Mouse (Mus musculus): ENCODE data around the gene Sarnp. TPM values are rescaled to one million over a fixed set of nuclear protein-coding genes. Genes with fewer than 3 reads are reported as not detected.

The Sarnp gene
- polyA plus RNA-seq, 1 experiment = 45.2 TPM

DNA sequence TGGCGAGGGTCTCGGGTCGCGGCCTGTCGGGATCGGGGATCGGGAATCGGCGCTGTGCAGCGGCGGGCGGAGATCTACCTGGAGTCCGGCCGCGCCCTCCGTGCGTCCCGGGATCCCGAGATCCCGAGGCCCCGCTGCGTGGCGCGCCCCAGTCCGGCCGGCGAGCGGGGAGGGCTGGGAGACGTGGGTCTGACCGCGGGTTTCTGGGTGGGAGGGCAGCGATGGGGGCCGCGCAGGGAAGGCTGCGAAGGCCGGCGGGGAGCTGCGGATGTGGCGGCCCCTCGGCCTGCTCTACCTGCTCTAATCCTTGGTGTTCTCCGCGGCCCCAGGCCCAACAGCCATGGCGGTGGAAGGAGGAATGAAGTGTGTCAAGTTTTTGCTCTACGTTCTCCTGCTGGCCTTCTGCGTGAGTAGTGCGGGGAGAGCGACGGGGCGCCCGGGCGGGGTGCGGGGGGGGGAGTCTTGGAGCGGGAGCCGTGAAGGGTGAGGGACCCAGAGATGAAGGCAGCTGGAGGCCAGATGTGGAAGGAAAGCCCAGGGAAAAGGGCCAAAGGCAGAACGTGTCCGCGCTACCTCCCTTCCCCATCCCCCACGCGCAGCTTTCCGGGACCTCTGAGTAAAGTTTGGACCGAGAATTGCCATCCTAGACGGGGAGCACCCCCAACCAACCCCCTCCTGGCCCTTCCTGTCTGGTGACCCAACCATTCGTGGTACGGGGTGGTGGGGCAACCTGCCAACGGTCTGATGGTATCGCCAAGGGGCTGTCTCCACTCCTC, 93.1 kb downstream of the Sarnp start:
- Histone ChIP-seq H3K4me1 (ENCODE audit: control insufficient read depth, insufficient read depth, low read length) (peaks cover 3% of the 10 kb centered on the region; the same call in 1 of the 2 replicates), H3K27ac (ENCODE audit: control insufficient read depth, insufficient read depth, low read depth, low read length, poor library complexity) (peak overlapping the region; percentile 95), H3K4me3 (replicated peaks; ENCODE audit: control insufficient read depth, low read depth, low read length) (peak overlapping the region; percentile 69)
- WGBS = 1% methylated on average over 62 of the region's 66 CpGs
- TF ChIP-seq POLR2A (IDR thresholded peaks at IDR 0.05; ENCODE audit: borderline replicate concordance, control insufficient read depth, low read depth, low read length) (peak; percentile 30; the same call in 1 of the 2 replicates), CTCF (IDR thresholded peaks at IDR 0.05; ENCODE audit: control insufficient read depth, insufficient read depth, low read length) (no peak)

GRCm38 (mm10) chr10:128911430-128911829, 94.3 kb downstream of the Sarnp start:
- TF ChIP-seq CTCF (IDR thresholded peaks at IDR 0.05; ENCODE audit: control insufficient read depth, insufficient read depth, low read length) = no peak
- no peak for TF ChIP-seq POLR2A (IDR thresholded peaks at IDR 0.05; ENCODE audit: borderline replicate concordance, control insufficient read depth, low read depth, low read length)
- 34% methylated on average over 6 of the region's 6 CpGs for WGBS
- Histone ChIP-seq H3K4me1 (ENCODE audit: control insufficient read depth, insufficient read depth, low read length) (peaks cover 3% of the 10 kb centered on the region; the same call in 1 of the 2 replicates), H3K4me3 (replicated peaks; ENCODE audit: control insufficient read depth, low read depth, low read length) (peak overlapping the region; percentile 61), H3K27ac (ENCODE audit: control insufficient read depth, insufficient read depth, low read depth, low read length, poor library complexity) (peak overlapping the region; percentile 95)

- peaks cover 3% of the 10 kb centered on the region; the same call in 1 of the 2 replicates for H3K4me1 ChIP-seq (ENCODE audit: control insufficient read depth, insufficient read depth, low read length)
- no peak for TF ChIP-seq POLR2A (IDR thresholded peaks at IDR 0.05; ENCODE audit: borderline replicate concordance, control insufficient read depth, low read depth, low read length)
Measured at GRCm38 (mm10) chr10:128912268-128912667, 95.1 kb downstream of the Sarnp start.

DNA sequence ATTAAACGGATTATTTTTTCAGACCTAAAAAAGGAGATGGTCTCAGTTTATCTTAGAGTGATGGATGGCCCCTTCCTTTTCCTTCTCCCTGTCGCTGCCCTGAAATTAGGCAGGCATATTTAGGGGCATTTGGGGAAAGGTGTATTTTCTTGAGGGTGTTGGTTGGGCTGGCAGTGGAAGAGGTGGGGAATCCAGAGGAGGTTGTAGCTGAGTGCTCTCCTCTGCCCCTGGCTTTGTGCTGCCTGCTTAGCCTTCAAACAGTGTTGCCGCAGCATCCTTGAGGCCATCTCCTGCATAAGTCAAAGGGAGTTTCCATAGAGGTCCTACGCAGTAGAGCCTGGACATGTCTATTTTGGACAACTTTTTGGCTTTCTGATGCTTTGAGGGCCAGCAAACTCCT, 95.7 kb downstream of the Sarnp start:
- TF ChIP-seq CTCF (IDR thresholded peaks at IDR 0.05; ENCODE audit: control insufficient read depth, insufficient read depth, low read length) (no peak), POLR2A (IDR thresholded peaks at IDR 0.05; ENCODE audit: borderline replicate concordance, control insufficient read depth, low read depth, low read length) (no peak)
- Histone ChIP-seq H3K4me1 (ENCODE audit: control insufficient read depth, insufficient read depth, low read length) (peaks cover 3% of the 10 kb centered on the region; the same call in 1 of the 2 replicates), H3K27ac (ENCODE audit: control insufficient read depth, insufficient read depth, low read depth, low read length, poor library complexity) (no peak overlapping the region), H3K4me3 (replicated peaks; ENCODE audit: control insufficient read depth, low read depth, low read length) (no peak overlapping the region)
- WGBS = 76% methylated on average over 4 of the region's 4 CpGs

More at GRCm38 (mm10) chr10:128912268-128912667, 95.1 kb downstream of the Sarnp start:
- 88% methylated on average over 4 of the region's 4 CpGs for WGBS
- no peak overlapping the region for H3K27ac ChIP-seq (ENCODE audit: control insufficient read depth, insufficient read depth, low read depth, low read length, poor library complexity)
- no peak overlapping the region for H3K4me3 ChIP-seq (replicated peaks; ENCODE audit: control insufficient read depth, low read depth, low read length)

DNA sequence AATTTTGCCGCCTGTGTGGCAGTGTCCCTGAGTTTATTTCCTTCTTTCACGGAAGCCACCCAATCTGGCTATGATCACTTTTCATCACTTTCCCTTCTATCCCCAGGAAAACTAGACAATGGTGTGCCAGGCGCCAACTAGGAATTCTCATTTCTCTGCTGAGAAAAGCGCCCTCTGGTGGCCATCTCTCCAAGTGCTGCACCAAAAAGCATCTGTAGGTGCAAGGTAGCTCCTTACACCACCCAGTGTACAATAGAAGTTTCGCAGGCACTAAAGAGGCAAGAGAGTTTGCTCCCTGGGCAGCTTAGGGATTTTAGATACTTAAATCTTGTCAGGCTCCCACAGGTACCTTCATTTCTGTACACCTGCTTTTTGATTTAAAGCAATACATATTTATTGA, 96.1 kb downstream of the Sarnp start:
- 19% methylated on average over 5 of the region's 5 CpGs for WGBS
- Histone ChIP-seq H3K4me3 (replicated peaks; ENCODE audit: control insufficient read depth, low read depth, low read length) (no peak overlapping the region), H3K27ac (ENCODE audit: control insufficient read depth, insufficient read depth, low read depth, low read length, poor library complexity) (no peak overlapping the region), H3K4me1 (ENCODE audit: control insufficient read depth, insufficient read depth, low read length) (peaks cover 3% of the 10 kb centered on the region; the same call in 1 of the 2 replicates)
- TF ChIP-seq CTCF (IDR thresholded peaks at IDR 0.05; ENCODE audit: control insufficient read depth, insufficient read depth, low read length) (peak; percentile 93), POLR2A (IDR thresholded peaks at IDR 0.05; ENCODE audit: borderline replicate concordance, control insufficient read depth, low read depth, low read length) (no peak)

DNA sequence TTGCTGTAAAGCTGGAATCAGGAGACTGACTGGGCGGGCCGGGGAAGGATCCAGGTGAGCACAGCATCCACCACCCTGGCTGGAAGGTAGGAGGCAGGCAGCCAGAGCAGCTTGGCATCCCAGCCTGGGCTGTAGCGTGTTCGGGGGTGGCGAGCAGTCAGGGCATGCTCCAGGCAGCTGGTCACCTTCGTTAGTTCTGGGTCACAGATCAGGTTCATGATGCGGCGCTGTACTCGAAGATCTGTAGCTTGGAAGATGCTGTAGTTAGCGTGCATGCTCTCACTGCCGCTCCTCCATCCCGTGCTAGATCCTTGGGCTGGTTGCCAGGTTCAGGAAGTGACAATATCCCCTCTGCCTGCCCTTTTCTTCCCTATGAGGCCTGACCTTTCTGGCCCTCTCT, 96.6 kb downstream of the Sarnp start:
- Histone ChIP-seq H3K27ac (ENCODE audit: control insufficient read depth, insufficient read depth, low read depth, low read length, poor library complexity) (no peak overlapping the region), H3K4me3 (replicated peaks; ENCODE audit: control insufficient read depth, low read depth, low read length) (no peak overlapping the region), H3K4me1 (ENCODE audit: control insufficient read depth, insufficient read depth, low read length) (peaks cover 3% of the 10 kb centered on the region; the same call in 1 of the 2 replicates)
- TF ChIP-seq CTCF (IDR thresholded peaks at IDR 0.05; ENCODE audit: control insufficient read depth, insufficient read depth, low read length) = no peak
- no peak for TF ChIP-seq POLR2A (IDR thresholded peaks at IDR 0.05; ENCODE audit: borderline replicate concordance, control insufficient read depth, low read depth, low read length)
- 89% methylated on average over 12 of the region's 12 CpGs for WGBS

DNA sequence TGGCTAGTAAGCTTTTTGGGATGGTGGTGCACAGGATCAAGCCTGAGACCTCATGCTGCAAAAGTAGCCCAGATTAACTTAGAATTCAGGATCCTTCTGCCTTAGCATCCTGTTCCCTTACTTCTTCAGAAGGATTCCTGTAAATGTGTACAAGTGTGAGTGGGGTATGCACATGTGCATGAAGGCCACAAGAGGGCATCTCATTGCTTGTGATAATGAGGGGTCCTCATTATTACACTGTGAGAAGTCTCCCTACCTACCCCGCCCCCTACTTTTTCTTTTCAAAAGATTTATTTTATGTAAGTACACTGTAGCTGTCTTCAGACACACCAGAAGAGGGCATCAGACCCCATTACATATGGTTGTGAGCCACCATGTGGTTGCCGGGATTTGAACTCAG, 98.4 kb downstream of the Sarnp start:
- Histone ChIP-seq H3K27ac (ENCODE audit: control insufficient read depth, insufficient read depth, low read depth, low read length, poor library complexity) (no peak overlapping the region), H3K4me3 (replicated peaks; ENCODE audit: control insufficient read depth, low read depth, low read length) (no peak overlapping the region), H3K4me1 (ENCODE audit: control insufficient read depth, insufficient read depth, low read length) (peaks cover 3% of the 10 kb centered on the region; the same call in 1 of the 2 replicates)
- TF ChIP-seq POLR2A (IDR thresholded peaks at IDR 0.05; ENCODE audit: borderline replicate concordance, control insufficient read depth, low read depth, low read length) = no peak
- TF ChIP-seq CTCF (IDR thresholded peaks at IDR 0.05; ENCODE audit: control insufficient read depth, insufficient read depth, low read length) = no peak
- WGBS = 76% methylated on average over 2 of the region's 2 CpGs

GRCm38 (mm10) chr10:128916665-128917064, 99.5 kb downstream of the Sarnp start:
- H3K4me3 ChIP-seq (replicated peaks; ENCODE audit: control insufficient read depth, low read depth, low read length) = no peak overlapping the region
- no peak for TF ChIP-seq POLR2A (IDR thresholded peaks at IDR 0.05; ENCODE audit: borderline replicate concordance, control insufficient read depth, low read depth, low read length)
- no peak for TF ChIP-seq CTCF (IDR thresholded peaks at IDR 0.05; ENCODE audit: control insufficient read depth, insufficient read depth, low read length)
- H3K27ac ChIP-seq (ENCODE audit: control insufficient read depth, insufficient read depth, low read depth, low read length, poor library complexity) = no peak overlapping the region
- WGBS = 87% methylated on average over 3 of the region's 3 CpGs
- no peaks in the 10 kb centered on the region for H3K4me1 ChIP-seq (ENCODE audit: control insufficient read depth, insufficient read depth, low read length)

Measured in bone marrow, adult 2 months (tissue).